Comparison of ENCODE assay signal across 12 mouse cellular contexts in the genomic region with DNA sequence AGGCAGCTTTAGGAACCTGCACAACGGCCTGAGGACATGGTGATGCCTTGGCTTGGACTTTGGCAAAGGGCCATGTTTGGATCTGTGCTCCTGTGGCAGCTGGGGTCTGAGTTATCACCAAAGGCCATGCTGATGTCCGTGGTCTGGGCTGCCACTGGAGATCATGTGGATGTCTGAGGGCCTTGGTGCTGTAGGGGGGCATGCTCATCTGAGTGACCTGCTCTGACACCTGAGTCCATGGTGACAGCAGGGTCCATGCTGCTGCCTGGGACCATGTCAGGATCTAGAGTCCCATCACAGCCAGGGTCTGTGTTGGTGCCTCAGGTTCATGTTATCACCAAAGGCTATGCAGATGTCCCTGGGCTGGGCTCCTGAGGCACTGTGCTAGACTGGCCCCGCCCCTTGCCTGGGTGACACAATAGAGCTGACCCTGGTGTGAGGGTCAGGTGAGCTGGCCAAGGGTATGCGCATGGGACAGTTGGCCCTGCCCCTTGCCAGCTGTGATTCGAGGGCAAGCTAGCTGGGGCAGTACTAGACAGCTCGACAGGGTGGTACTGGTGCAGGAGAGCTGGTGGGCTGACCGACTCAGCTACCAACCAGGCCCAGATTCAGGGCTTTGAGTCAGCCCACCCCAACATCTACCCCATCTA.
A peak's percentile ranks its signal among the peaks of the same experiment; 100 is the strongest.
DNase-seq lines count a peak whose midpoint lies in the region; ATAC-seq lines count a peak whose summit lies in the region.
"Had no signal": no experiment of that assay in that cellular context is flagged by ENCODE, and none has a peak within 500 bp of the region (broad histone marks: within the 10 kb centered on the region; RNA-seq: fewer than 3 reads in every experiment).

No protein-coding gene starts in this region.

- H3K4me2 ChIP-seq in embryonic facial prominence, embryonic 11.5 days (ENCODE audit: low read depth, low read length) = no peak overlapping the region
- no peak overlapping the region for H3K4me2 ChIP-seq in kidney, embryonic 16.5 days (replicated peaks; ENCODE audit: low read depth, low read length)
- no peak overlapping the region for H3K4me2 ChIP-seq in midbrain, embryonic 15.5 days

- H3K4me1 ChIP-seq in embryonic facial prominence, embryonic 11.5 days (ENCODE audit: control insufficient read depth, insufficient read depth, low read length) = no peaks in the 10 kb centered on the region
- no peaks in the 10 kb centered on the region for H3K4me1 ChIP-seq in embryonic facial prominence, embryonic 10.5 days
- no peaks in the 10 kb centered on the region for H3K4me1 ChIP-seq in kidney, embryonic 16.5 days (ENCODE audit: insufficient read depth, low read length)
- H3K4me1 ChIP-seq in midbrain, embryonic 15.5 days = no peaks in the 10 kb centered on the region

- H3K27me3 ChIP-seq in embryonic facial prominence, embryonic 11.5 days (ENCODE audit: control insufficient read depth, insufficient read depth, low read length) = no peaks in the 10 kb centered on the region
- no peaks in the 10 kb centered on the region for H3K27me3 ChIP-seq in embryonic facial prominence, embryonic 10.5 days (replicated peaks; ENCODE audit: low read depth, poor library complexity, severe bottlenecking)
- no peaks in the 10 kb centered on the region for H3K27me3 ChIP-seq in kidney, embryonic 16.5 days (ENCODE audit: insufficient read depth, low read length)
- no peaks in the 10 kb centered on the region for H3K27me3 ChIP-seq in midbrain, embryonic 15.5 days (replicated peaks)

- peak; percentile 52; the same call in 1 of the 2 replicates for ATAC-seq in embryonic facial prominence, embryonic 11.5 days (replicated peaks; ENCODE audit: insufficient number of reproducible peaks, low FRiP score, low TSS enrichment, low read depth)
- peak; percentile 46; the same call in 1 of the 2 replicates for ATAC-seq in kidney, embryonic 16.5 days (ENCODE audit: low FRiP score, low TSS enrichment)
- ATAC-seq in midbrain, embryonic 15.5 days (replicated peaks) = 0 out of 2 replicates have a peak, but pooled peaks have one; percentile 17

- no peak overlapping the region for H3K9ac ChIP-seq in embryonic facial prominence, embryonic 11.5 days (replicated peaks; ENCODE audit: low read length)
- no peak overlapping the region for H3K9ac ChIP-seq in kidney, embryonic 16.5 days (replicated peaks; ENCODE audit: low read length)
- H3K9ac ChIP-seq in midbrain, embryonic 15.5 days = no peak overlapping the region

- no peak for DNase-seq in embryonic facial prominence, embryonic 11.5 days (ENCODE audit: low spot score)
- no peak for DNase-seq in embryonic facial prominence, embryonic 10.5 days (ENCODE audit: low spot score)
- DNase-seq in kidney, adult 11 months = no peak
- DNase-seq in adrenal gland, postnatal 10 days = peak; percentile 13
- no peak for DNase-seq in layer of hippocampus, postnatal 14 days (ENCODE audit: low spot score in 2 of 2)
- DNase-seq in frontal cortex, postnatal 14 days (ENCODE audit: low spot score in 2 of 2) = no peak
- DNase-seq: cerebellum, postnatal 36 days; kidney, postnatal 10 days; lung, adult 18-20 months; thymus, postnatal 4 days had no signal

- no peak overlapping the region for H3K4me3 ChIP-seq in embryonic facial prominence, embryonic 11.5 days (ENCODE audit: low read depth, low read length)
- H3K4me3 ChIP-seq in embryonic facial prominence, embryonic 10.5 days = no peak overlapping the region
- H3K4me3 ChIP-seq in kidney, embryonic 16.5 days (ENCODE audit: low read length) = no peak overlapping the region
- H3K4me3 ChIP-seq in midbrain, embryonic 15.5 days = no peak overlapping the region

- no peaks in the 10 kb centered on the region for H3K9me3 ChIP-seq in embryonic facial prominence, embryonic 11.5 days (replicated peaks; ENCODE audit: control insufficient read depth, low read length)
- H3K9me3 ChIP-seq in embryonic facial prominence, embryonic 10.5 days = no peaks in the 10 kb centered on the region
- H3K9me3 ChIP-seq in kidney, embryonic 16.5 days (ENCODE audit: low read length) = no peaks in the 10 kb centered on the region
- no peaks in the 10 kb centered on the region for H3K9me3 ChIP-seq in midbrain, embryonic 15.5 days

- no peaks in the 10 kb centered on the region for H3K36me3 ChIP-seq in embryonic facial prominence, embryonic 11.5 days (replicated peaks; ENCODE audit: control insufficient read depth, insufficient read depth, low read depth, low read length)
- no peaks in the 10 kb centered on the region for H3K36me3 ChIP-seq in embryonic facial prominence, embryonic 10.5 days (replicated peaks)
- no peaks in the 10 kb centered on the region for H3K36me3 ChIP-seq in kidney, embryonic 16.5 days (ENCODE audit: insufficient read depth, low read length)
- H3K36me3 ChIP-seq in midbrain, embryonic 15.5 days (replicated peaks) = no peaks in the 10 kb centered on the region

- 81% methylated on average over 7 of the region's 7 CpGs for WGBS in embryonic facial prominence, embryonic 11.5 days
- 80% methylated on average over 7 of the region's 7 CpGs for WGBS in embryonic facial prominence, embryonic 10.5 days
- WGBS in kidney, embryonic 16.5 days = 82% methylated on average over 7 of the region's 7 CpGs
- WGBS in midbrain, embryonic 15.5 days = 75% methylated on average over 7 of the region's 7 CpGs

- no peak overlapping the region for H3K27ac ChIP-seq in embryonic facial prominence, embryonic 11.5 days (replicated peaks; ENCODE audit: low read depth, low read length)
- no peak overlapping the region for H3K27ac ChIP-seq in embryonic facial prominence, embryonic 10.5 days (replicated peaks)
- no peak overlapping the region for H3K27ac ChIP-seq in kidney, embryonic 16.5 days (ENCODE audit: low read length)
- no peak overlapping the region for H3K27ac ChIP-seq in midbrain, embryonic 15.5 days
